Mouse (Mus musculus): ENCODE measurements around the gene Rtkn2. TPM values are rescaled to one million over a fixed set of nuclear protein-coding genes. Genes with fewer than 3 reads are reported as not detected.

The Rtkn2 gene
- polyA plus RNA-seq, 1 experiment from 2014 or later, result 2.2 TPM

GRCm38 (mm10) chr10:68050882-68051281 lies 71.5 kb downstream of the Rtkn2 start:
- Histone ChIP-seq H3K4me1 (no peaks in the 10 kb centered on the region), H3K36me3 (no peaks in the 10 kb centered on the region), H3K4me2 (no peak overlapping the region), H3K9me3 (replicated peaks) (no peaks in the 10 kb centered on the region), H3K27ac (no peak overlapping the region), H3K27me3 (replicated peaks) (no peaks in the 10 kb centered on the region), H3K9ac (no peak overlapping the region), H3K4me3 (no peak overlapping the region)
- 75% methylated on average over 13 of the region's 13 CpGs for WGBS (ENCODE audit: insufficient replicate concordance)
- no peak for ATAC-seq

- H3K4me1 ChIP-seq, result no peaks in the 10 kb centered on the region
- ATAC-seq, result no peak
- WGBS (ENCODE audit: insufficient replicate concordance), result 82% methylated on average over 14 of the region's 14 CpGs
These were observed 72.1 kb downstream of the Rtkn2 start for GRCm38 (mm10) chr10:68051316-68051933.

DNA sequence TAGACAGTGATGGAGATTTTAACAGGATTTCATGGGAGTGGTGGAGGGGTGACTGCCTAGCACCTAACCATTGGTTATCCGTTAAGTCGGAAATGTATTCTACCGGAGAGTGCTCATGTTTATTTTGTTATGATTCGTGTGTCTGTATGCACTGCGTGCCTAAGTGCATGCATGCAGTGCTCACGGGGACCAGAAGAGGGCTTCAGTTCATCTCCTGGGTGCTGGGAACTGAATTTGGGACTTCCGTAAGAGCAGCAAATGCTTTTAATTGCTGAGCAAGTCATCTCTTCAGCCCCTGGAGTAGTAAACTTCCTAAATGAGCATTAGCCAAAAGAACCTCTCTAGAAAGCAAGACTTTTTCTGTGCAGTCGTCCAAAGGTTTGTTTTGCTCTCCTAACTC lies 72.9 kb downstream of the Rtkn2 start:
- H3K4me1 ChIP-seq, result no peaks in the 10 kb centered on the region
- H3K4me2 ChIP-seq, result no peak overlapping the region
- H3K27ac ChIP-seq, result no peak overlapping the region
- H3K4me3 ChIP-seq, result no peak overlapping the region
- ATAC-seq, result no peak
- no peaks in the 10 kb centered on the region for H3K9me3 ChIP-seq (replicated peaks)
- no peaks in the 10 kb centered on the region for H3K36me3 ChIP-seq
- H3K9ac ChIP-seq, result no peak overlapping the region
- no peaks in the 10 kb centered on the region for H3K27me3 ChIP-seq (replicated peaks)
- WGBS (ENCODE audit: insufficient replicate concordance), result 74% methylated on average over 8 of the region's 8 CpGs

More at GRCm38 (mm10) chr10:68051316-68051933, 72.1 kb downstream of the Rtkn2 start:
- Histone ChIP-seq H3K27ac (no peak overlapping the region), H3K9ac (no peak overlapping the region), H3K4me2 (no peak overlapping the region), H3K9me3 (replicated peaks) (no peaks in the 10 kb centered on the region), H3K4me3 (no peak overlapping the region), H3K27me3 (replicated peaks) (no peaks in the 10 kb centered on the region), H3K36me3 (no peaks in the 10 kb centered on the region)

DNA sequence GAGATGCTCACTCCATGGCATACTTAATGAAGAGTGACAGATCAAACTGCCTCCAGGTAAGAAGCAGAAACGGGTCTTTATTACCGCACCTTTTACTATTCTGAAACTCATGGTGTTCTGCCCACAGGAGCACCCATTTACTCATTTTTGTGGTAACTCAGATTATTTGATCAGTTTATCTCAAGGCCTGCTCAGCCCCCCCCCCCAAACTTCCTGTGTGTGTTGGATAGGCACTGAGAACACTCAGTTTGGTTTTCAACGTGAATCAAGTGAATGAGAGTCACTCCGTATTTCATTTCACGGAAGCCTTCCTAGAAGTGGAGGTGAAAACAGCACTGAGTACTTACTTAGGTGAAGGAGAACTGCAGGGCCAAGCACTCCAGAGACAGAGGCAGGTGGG lies 74.8 kb downstream of the Rtkn2 start:
- Histone ChIP-seq H3K4me3 (no peak overlapping the region), H3K27me3 (replicated peaks) (no peaks in the 10 kb centered on the region), H3K4me2 (no peak overlapping the region), H3K36me3 (no peaks in the 10 kb centered on the region), H3K4me1 (no peaks in the 10 kb centered on the region), H3K9ac (no peak overlapping the region), H3K27ac (no peak overlapping the region), H3K9me3 (replicated peaks) (no peaks in the 10 kb centered on the region)
- ATAC-seq, result no peak
- WGBS (ENCODE audit: insufficient replicate concordance), result 83% methylated on average over 5 of the region's 5 CpGs

DNA sequence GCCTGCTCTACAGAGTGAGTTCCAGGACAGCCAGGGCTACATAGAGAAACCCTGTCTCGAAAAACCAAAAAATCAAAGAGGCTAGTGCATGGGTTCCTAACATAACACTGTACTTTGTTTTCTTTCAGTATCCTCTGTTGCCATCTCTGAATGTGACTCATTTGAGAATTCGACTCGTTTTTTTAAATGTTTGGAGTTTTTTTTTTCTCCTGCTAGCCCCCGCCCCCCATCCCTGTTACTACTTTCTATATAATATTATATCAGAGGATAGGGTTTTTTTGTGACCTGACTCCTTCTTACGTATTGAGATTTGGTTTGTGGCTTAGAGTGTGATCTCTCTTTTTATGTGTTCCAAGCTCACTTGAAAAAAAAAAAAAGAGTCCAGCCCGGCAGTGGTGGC lies 75.3 kb downstream of the Rtkn2 start:
- no peaks in the 10 kb centered on the region for H3K27me3 ChIP-seq (replicated peaks)
- H3K9me3 ChIP-seq (replicated peaks), result no peaks in the 10 kb centered on the region
- H3K4me1 ChIP-seq, result no peaks in the 10 kb centered on the region
- H3K4me2 ChIP-seq, result no peak overlapping the region
- no peak overlapping the region for H3K27ac ChIP-seq
- ATAC-seq, result no peak
- 66% methylated on average over 6 of the region's 6 CpGs for WGBS (ENCODE audit: insufficient replicate concordance)
- no peak overlapping the region for H3K9ac ChIP-seq
- H3K36me3 ChIP-seq, result no peaks in the 10 kb centered on the region
- H3K4me3 ChIP-seq, result no peak overlapping the region

GRCm38 (mm10) chr10:68057841-68058240 lies 78.5 kb downstream of the Rtkn2 start:
- Histone ChIP-seq H3K9me3 (replicated peaks) (no peaks in the 10 kb centered on the region), H3K27me3 (replicated peaks) (no peaks in the 10 kb centered on the region), H3K27ac (no peak overlapping the region), H3K4me2 (no peak overlapping the region), H3K4me3 (no peak overlapping the region), H3K9ac (no peak overlapping the region), H3K36me3 (no peaks in the 10 kb centered on the region), H3K4me1 (no peaks in the 10 kb centered on the region)
- 68% methylated on average over 3 of the region's 3 CpGs for WGBS (ENCODE audit: insufficient replicate concordance)
- ATAC-seq, result peak; percentile 63; the same call in 1 of the 2 replicates

DNA sequence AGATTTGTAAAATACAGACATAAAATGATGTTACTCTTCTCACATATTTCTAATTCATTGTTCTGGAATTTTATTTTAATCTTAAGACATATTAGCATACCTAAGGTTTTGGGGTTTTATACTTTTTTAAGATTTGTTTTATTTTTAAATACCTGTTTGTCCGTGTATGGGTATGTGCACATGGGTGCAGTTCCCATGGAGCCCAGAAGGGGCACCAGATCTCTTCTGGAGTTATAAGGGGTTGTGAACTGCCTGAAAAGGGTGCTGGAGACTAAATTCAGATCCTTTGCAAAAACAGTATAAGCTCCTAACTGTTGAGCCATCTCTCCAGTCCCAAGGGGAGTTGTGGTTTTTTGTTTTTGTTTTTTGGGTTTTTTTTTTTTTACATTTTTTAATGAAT lies 79.0 kb downstream of the Rtkn2 start:
- Histone ChIP-seq H3K27me3 (replicated peaks) (no peaks in the 10 kb centered on the region), H3K36me3 (no peaks in the 10 kb centered on the region), H3K4me3 (no peak overlapping the region), H3K4me1 (no peaks in the 10 kb centered on the region), H3K9ac (no peak overlapping the region), H3K27ac (no peak overlapping the region), H3K9me3 (replicated peaks) (no peaks in the 10 kb centered on the region), H3K4me2 (no peak overlapping the region)
- WGBS (ENCODE audit: insufficient replicate concordance), result 71% methylated on average over 1 of the region's 1 CpGs
- ATAC-seq, result no peak

DNA sequence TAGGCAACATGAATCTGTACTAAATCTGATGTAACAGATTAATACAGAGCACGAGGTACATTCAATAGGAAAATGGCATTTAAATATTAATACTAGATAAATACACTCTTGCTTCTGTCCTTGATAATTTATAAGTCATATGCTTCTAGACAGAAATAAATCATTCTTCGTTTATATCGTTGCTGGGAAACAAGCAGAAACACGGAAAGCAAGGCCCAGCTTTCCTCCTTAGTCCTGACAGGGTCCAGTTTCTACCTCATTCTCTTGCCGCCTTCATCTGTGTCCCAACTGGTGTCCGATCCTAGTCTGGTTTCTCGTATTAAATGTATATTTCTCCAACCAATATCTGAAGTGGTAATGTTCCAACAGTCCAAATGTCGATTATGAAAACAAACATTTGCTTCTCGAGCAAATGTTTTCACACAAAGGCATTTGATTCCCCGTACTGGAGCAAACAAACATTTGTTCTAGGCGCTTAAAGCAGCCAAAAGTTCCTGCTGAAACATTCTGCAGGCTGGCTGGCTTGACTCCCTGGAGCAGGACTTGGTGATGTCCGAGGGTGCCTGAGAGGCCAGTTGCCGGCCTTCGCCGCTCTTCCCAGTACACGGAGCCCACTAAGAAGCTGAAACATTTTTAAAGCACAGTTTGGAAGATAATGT lies 81.3 kb downstream of the Rtkn2 start:
- Histone ChIP-seq H3K9me3 (replicated peaks) (no peaks in the 10 kb centered on the region), H3K4me2 (no peak overlapping the region), H3K27ac (no peak overlapping the region), H3K9ac (no peak overlapping the region), H3K4me1 (no peaks in the 10 kb centered on the region), H3K4me3 (no peak overlapping the region), H3K27me3 (replicated peaks) (no peaks in the 10 kb centered on the region), H3K36me3 (no peaks in the 10 kb centered on the region)
- 71% methylated on average over 16 of the region's 16 CpGs for WGBS (ENCODE audit: insufficient replicate concordance)
- no peak for ATAC-seq

DNA sequence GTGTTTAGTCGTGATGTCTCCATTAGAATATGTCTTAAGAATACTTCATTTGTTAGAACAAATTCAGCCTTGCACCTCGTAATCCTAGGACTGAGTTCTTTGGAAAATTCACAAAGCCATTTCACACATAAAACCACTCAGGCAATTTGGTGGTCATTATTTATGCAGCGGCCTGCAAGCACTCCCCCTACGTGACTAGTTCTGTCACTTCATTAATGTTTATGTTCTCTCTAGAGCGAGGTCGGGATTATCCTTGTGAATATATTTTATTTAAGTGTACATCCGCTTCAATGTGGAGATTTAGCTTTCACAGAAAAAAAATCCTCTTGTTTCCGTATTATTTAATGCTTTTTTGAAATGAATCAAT lies 81.9 kb downstream of the Rtkn2 start:
- no peak overlapping the region for H3K4me2 ChIP-seq
- H3K9ac ChIP-seq, result no peak overlapping the region
- H3K36me3 ChIP-seq, result no peaks in the 10 kb centered on the region
- no peak overlapping the region for H3K27ac ChIP-seq
- no peaks in the 10 kb centered on the region for H3K4me1 ChIP-seq
- no peak overlapping the region for H3K4me3 ChIP-seq
- H3K9me3 ChIP-seq (replicated peaks), result no peaks in the 10 kb centered on the region
- ATAC-seq, result no peak
- WGBS (ENCODE audit: insufficient replicate concordance), result 67% methylated on average over 8 of the region's 8 CpGs
- H3K27me3 ChIP-seq (replicated peaks), result no peaks in the 10 kb centered on the region

DNA sequence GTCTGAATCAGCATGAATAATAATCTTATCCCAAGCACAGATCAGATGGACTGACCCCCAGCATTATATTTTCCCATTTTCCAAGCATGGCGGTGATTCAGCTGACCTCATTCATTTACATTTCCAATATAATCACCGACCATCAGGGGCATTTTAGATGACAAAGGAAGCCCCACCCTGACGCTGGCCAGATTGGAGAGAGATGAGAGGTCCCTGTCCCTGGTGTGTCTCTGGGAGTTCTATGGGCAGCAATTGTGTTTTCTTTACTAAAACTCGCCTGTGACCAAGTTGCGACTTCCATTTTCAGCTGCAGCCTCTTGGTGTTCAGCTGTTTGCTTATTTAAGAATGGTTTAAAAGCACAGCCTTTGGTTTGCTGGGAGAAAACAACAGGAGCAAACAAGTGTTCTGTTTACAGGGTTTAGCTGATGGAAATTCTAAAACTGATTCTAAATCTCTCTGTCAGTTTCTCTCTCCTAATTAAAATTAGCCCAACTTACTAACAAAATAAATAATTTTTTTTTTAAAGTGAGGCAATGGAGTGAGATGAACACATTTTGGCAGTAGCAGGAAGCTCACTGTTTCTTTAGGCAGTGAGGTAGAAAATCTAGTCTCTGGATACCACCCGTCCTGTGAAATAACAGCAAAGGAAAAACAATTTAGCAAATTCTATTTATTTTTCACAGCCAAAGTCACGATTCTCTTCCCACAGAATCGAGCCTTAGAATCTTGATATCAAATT lies 84.6 kb downstream of the Rtkn2 start:
- Histone ChIP-seq H3K36me3 (no peaks in the 10 kb centered on the region), H3K27me3 (replicated peaks) (no peaks in the 10 kb centered on the region), H3K9ac (no peak overlapping the region), H3K9me3 (replicated peaks) (no peaks in the 10 kb centered on the region), H3K27ac (no peak overlapping the region), H3K4me1 (no peaks in the 10 kb centered on the region), H3K4me2 (no peak overlapping the region), H3K4me3 (no peak overlapping the region)
- WGBS (ENCODE audit: insufficient replicate concordance), result 59% methylated on average over 8 of the region's 8 CpGs
- no peak for ATAC-seq

- Histone ChIP-seq H3K9me3 (replicated peaks) (no peaks in the 10 kb centered on the region), H3K9ac (no peak overlapping the region), H3K36me3 (no peaks in the 10 kb centered on the region), H3K4me3 (no peak overlapping the region), H3K4me1 (no peaks in the 10 kb centered on the region), H3K4me2 (no peak overlapping the region), H3K27ac (no peak overlapping the region), H3K27me3 (replicated peaks) (no peaks in the 10 kb centered on the region)
- no peak for ATAC-seq
- 83% methylated on average over 10 of the region's 10 CpGs for WGBS (ENCODE audit: insufficient replicate concordance)
These were observed 85.2 kb downstream of the Rtkn2 start for GRCm38 (mm10) chr10:68064571-68064970.

- H3K4me3 ChIP-seq, result no peak overlapping the region
- WGBS (ENCODE audit: insufficient replicate concordance), result 69% methylated on average over 5 of the region's 5 CpGs
- no peak for ATAC-seq
These were observed 86.8 kb downstream of the Rtkn2 start for GRCm38 (mm10) chr10:68066173-68066572.

More at GRCm38 (mm10) chr10:68066173-68066572, 86.8 kb downstream of the Rtkn2 start:
- Histone ChIP-seq H3K27ac (no peak overlapping the region), H3K36me3 (no peaks in the 10 kb centered on the region), H3K9ac (no peak overlapping the region), H3K4me1 (no peaks in the 10 kb centered on the region), H3K4me2 (no peak overlapping the region), H3K27me3 (replicated peaks) (no peaks in the 10 kb centered on the region), H3K9me3 (replicated peaks) (no peaks in the 10 kb centered on the region)
